Mouse (Mus musculus) G1E (cell line): Measurements from ENCODE around the gene Vpreb1. TPM values are rescaled to one million over a fixed set of nuclear protein-coding genes. Genes with fewer than 3 reads are reported as not detected.

ENCODE experiments used
- ATAC-seq: 2 replicates; pipeline ENCODE4 v1.8.0; 2016; ENCODE audit warnings: mild to moderate bottlenecking; ENCODE audit not compliant: insufficient number of reproducible peaks, poor library complexity, low FRiP score, severe bottlenecking; ENCODE audit errors: extremely low read depth
- DNase-seq: peaks from one replicate; pipeline ENCODE4 v3.0.0; 2012; ENCODE audit warnings: low spot score
- H3K27me3 ChIP-seq: 2 replicates; pipeline ENCODE4 v1.6.1; 2012; ENCODE audit warnings: mild to moderate bottlenecking, low read length, inconsistent platforms; ENCODE audit not compliant: insufficient read depth
- H3K36me3 ChIP-seq: replicated peaks from 2 replicates; pipeline ENCODE3; 2012; ENCODE audit warnings: mild to moderate bottlenecking, inconsistent platforms
- H3K4me1 ChIP-seq: 2 replicates; pipeline ENCODE4 v1.6.1; 2012; ENCODE audit warnings: low read depth, low read length, inconsistent platforms, mixed read lengths; ENCODE audit not compliant: insufficient read depth
- H3K4me3 ChIP-seq: 2 replicates; pipeline ENCODE4 v1.5.1; 2012; ENCODE audit warnings: low read depth, mild to moderate bottlenecking, inconsistent platforms, low read length, moderate library complexity, mixed read lengths
- H3K9me3 ChIP-seq: replicated peaks from 2 replicates; pipeline ENCODE4 v1.6.1; 2012; ENCODE audit warnings: inconsistent platforms
- CTCF ChIP-seq: IDR thresholded peaks from 2 replicates; pipeline ENCODE4 v1.5.1; 2012; ENCODE audit warnings: low read depth, low read length, inconsistent platforms, mixed read lengths
- GATA1 ChIP-seq: IDR thresholded peaks from 2 replicates; pipeline ENCODE4 v1.6.1; 2012; ENCODE audit warnings: borderline replicate concordance, low read length, inconsistent platforms, mixed read lengths
- GATA2 ChIP-seq: IDR thresholded peaks from 2 replicates; pipeline ENCODE4 v1.6.1; 2012; ENCODE audit warnings: low read depth, low read length, inconsistent platforms, borderline replicate concordance
- POLR2AphosphoS5 ChIP-seq: IDR thresholded peaks from 2 replicates; pipeline ENCODE4 v1.6.1; 2012; ENCODE audit warnings: low read depth, low read length, inconsistent platforms; ENCODE audit not compliant: insufficient replicate concordance
- TAL1 ChIP-seq: conservative IDR thresholded peaks from 2 replicates; pipeline ENCODE4 v1.6.1; 2012; ENCODE audit warnings: low read depth, low read length, inconsistent platforms, mixed read lengths
- polyA plus RNA-seq: library from polyadenylated mRNA; stranded (reverse); fragments of >175 nt; gene quantifications from 2 replicates; pipeline ENCODE4 v1.2.3, GENCODE M21; 2012
- total RNA-seq, 2 experiments: library from RNA; stranded (forward) in 1 of 2; stranded (reverse) in 1 of 2; fragments of 200-1000 nt in 1 of 2; fragments of >200 nt in 1 of 2; fragmentation: Nextera tagmentation in 1 of 2; gene quantifications; 2 replicates each; pipeline ENCODE4 v1.2.3; 2014 to 2017

The Vpreb1 gene
- total and polyA plus RNA-seq, 3 experiments = 0.28 to 0.82 TPM; not detected in 1

- no peak for DNase-seq
- no peak for ATAC-seq
- H3K27me3 ChIP-seq = no peaks in the 10 kb centered on the region
- TF ChIP-seq POLR2AphosphoS5 = no peak
- no peak overlapping the region for H3K4me3 ChIP-seq
- no peaks in the 10 kb centered on the region for H3K9me3 ChIP-seq
- H3K36me3 ChIP-seq = peaks cover 74% of the 10 kb centered on the region
- peaks cover 10% of the 10 kb centered on the region; the same call in 1 of the 2 replicates for H3K4me1 ChIP-seq
Measured at GRCm38 (mm10) chr16:16903188-16903587, 32.5 kb upstream of the Vpreb1 start.

- Histone ChIP-seq H3K36me3 (peaks cover 66% of the 10 kb centered on the region), H3K4me1 (peaks cover 15% of the 10 kb centered on the region)
Measured at GRCm38 (mm10) chr16:16902329-16902728, 31.7 kb upstream of the Vpreb1 start.

GRCm38 (mm10) chr16:16897056-16897584, 26.5 kb upstream of the Vpreb1 start:
- no peak for ATAC-seq

More at GRCm38 (mm10) chr16:16902329-16902728, 31.7 kb upstream of the Vpreb1 start:
- ATAC-seq = no peak
- Histone ChIP-seq H3K4me3 (no peak overlapping the region), H3K9me3 (no peaks in the 10 kb centered on the region), H3K27me3 (no peaks in the 10 kb centered on the region)
- no peak for DNase-seq
- no peak for TF ChIP-seq CTCF
- TF ChIP-seq GATA2 = no peak
- no peak for TF ChIP-seq POLR2AphosphoS5
- no peak for TF ChIP-seq TAL1
- no peak for TF ChIP-seq GATA1

DNA sequence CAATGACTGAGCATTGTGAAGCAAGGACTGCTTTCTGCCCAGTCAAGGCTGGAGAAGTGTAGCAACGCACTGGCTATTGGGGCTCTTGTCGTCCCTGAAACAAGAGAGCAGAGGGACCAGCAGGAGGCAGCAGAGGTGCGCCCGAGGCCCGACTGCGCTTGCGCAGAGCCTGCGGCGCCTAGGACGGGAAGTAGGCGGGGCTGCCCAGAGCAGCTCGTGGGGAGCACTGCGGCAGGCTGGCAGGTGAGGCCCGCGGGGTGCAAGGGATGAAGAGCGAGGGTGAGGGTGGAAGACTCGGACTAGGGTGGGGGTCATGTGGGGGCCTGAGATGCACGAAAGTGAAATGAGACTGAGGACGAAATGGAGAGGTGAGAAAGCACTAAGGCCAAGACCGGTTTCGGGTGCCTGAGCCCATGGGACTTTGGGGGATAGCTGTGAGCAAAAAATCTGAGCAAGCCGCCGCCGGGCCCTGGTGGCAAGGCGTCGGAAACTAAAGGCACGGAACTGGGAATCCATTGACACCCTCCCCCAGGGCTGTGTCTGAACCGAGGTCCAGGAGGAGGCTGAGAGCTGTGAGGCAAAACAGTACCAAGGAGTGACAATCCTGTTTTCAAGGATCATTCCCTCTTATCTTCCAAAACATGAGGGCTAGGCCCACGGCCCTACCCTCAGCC, 25.9 kb upstream of the Vpreb1 start, which contains the start of gene Ppm1f:
Ppm1f (plus strand) TSS at position 88 of the 674 bp plus-strand sequence.
- Histone ChIP-seq H3K36me3 (peaks cover 58% of the 10 kb centered on the region), H3K4me1 (peaks cover 31% of the 10 kb centered on the region), H3K4me3 (peak within 1 kb of the TSS; percentile 74), H3K9me3 (no peaks in the 10 kb centered on the region), H3K27me3 (no peaks in the 10 kb centered on the region)
- TF ChIP-seq TAL1 (no peak), CTCF (peak; percentile 79)
- peak; percentile 93 for DNase-seq
- peak; percentile 75 for ATAC-seq

More at GRCm38 (mm10) chr16:16897056-16897584, 26.5 kb upstream of the Vpreb1 start:
- H3K4me1 ChIP-seq = peaks cover 31% of the 10 kb centered on the region
- DNase-seq = peak; percentile 30
- no peaks in the 10 kb centered on the region for H3K27me3 ChIP-seq
- TF ChIP-seq GATA1 (no peak), CTCF (no peak), POLR2AphosphoS5 (no peak), TAL1 (no peak), GATA2 (no peak)
- no peaks in the 10 kb centered on the region for H3K9me3 ChIP-seq
- H3K4me3 ChIP-seq = peak overlapping the region; percentile 74
- peaks cover 56% of the 10 kb centered on the region for H3K36me3 ChIP-seq

DNA sequence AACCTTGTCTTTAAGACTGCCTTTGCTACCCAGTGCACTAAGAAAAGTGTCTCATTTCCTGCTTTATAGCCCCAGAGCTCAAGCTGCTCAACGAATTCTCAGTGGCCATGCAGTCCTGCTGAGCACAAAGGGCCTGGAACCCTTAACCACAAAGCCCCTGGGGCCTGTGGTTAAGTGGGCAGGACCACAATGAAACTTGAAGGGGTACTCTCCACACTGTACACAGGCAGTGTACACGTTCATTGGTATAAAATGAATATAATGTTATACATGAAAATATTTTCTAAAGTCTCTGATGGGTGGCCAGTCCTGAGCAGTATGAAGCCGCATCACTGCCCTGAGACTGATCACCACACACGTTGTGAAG, 25.4 kb upstream of the Vpreb1 start:
- H3K36me3 ChIP-seq = peaks cover 63% of the 10 kb centered on the region
- DNase-seq (no peak), ATAC-seq (no peak)
- TF ChIP-seq GATA1 (no peak), GATA2 (no peak), CTCF (no peak), POLR2AphosphoS5 (no peak), TAL1 (no peak)
- H3K4me1 ChIP-seq = peaks cover 31% of the 10 kb centered on the region
- H3K9me3 ChIP-seq = no peaks in the 10 kb centered on the region
- peak overlapping the region; percentile 74; the same call in 1 of the 2 replicates for H3K4me3 ChIP-seq
- no peaks in the 10 kb centered on the region for H3K27me3 ChIP-seq

- ATAC-seq (no peak), DNase-seq (no peak)
- no peak overlapping the region for H3K4me3 ChIP-seq
- no peaks in the 10 kb centered on the region for H3K9me3 ChIP-seq
- TF ChIP-seq GATA2 (no peak), POLR2AphosphoS5 (no peak), TAL1 (no peak), GATA1 (no peak), CTCF (no peak)
- no peaks in the 10 kb centered on the region for H3K27me3 ChIP-seq
- peaks cover 80% of the 10 kb centered on the region for H3K36me3 ChIP-seq
- peaks cover 19% of the 10 kb centered on the region for H3K4me1 ChIP-seq
Measured at GRCm38 (mm10) chr16:16892366-16892765, 21.7 kb upstream of the Vpreb1 start.

- Histone ChIP-seq H3K9me3 (no peaks in the 10 kb centered on the region), H3K36me3 (peaks cover 100% of the 10 kb centered on the region), H3K4me3 (no peak overlapping the region), H3K4me1 (peaks cover 4% of the 10 kb centered on the region; the same call in 1 of the 2 replicates), H3K27me3 (no peaks in the 10 kb centered on the region)
- ATAC-seq (no peak), DNase-seq (no peak)
- no peak for TF ChIP-seq TAL1
- no peak for TF ChIP-seq GATA2
- TF ChIP-seq GATA1 = no peak
- TF ChIP-seq CTCF = no peak
- no peak for TF ChIP-seq POLR2AphosphoS5
Measured at GRCm38 (mm10) chr16:16888341-16888740, 17.7 kb upstream of the Vpreb1 start.
